Mouse (Mus musculus) megakaryocyte, embryonic 14.5 days (primary cell): ENCODE measurements at regions not wholly inside any gene's neighbourhood (a gene's known extent, or its start where the extent isn't known, plus 50 kb on each side); places are given as distances from the start of the nearest gene placed in this dataset.

ENCODE experiments used
- FLI1 ChIP-seq: IDR thresholded peaks from 2 replicates; pipeline ENCODE4 v1.6.1; 2012; ENCODE audit warnings: low read length, inconsistent platforms, mixed read lengths
- GATA1 ChIP-seq: IDR thresholded peaks from 3 replicates; pipeline ENCODE4 v1.6.1; 2012; ENCODE audit warnings: mixed read lengths, low read length, inconsistent platforms, borderline replicate concordance

DNA sequence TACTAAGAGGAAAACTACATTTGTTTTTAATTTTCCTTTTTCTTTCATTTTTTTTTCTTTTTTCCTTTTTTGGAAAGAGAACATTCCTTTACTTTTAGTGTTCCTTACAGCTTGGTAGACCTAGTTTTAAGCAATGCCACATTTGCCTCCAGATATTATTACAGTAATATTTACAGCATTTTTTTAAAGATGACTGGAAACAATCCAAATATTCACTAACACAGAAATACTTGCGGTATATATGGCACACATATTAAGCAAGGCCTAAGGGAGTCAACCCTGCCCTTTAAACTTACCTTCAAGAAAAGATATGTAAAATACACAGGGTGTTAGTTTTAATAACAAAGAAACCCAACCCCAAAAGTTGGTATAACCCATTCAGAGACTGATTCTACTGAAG is 308.1 kb upstream of the Cdh5 start:
- no peak for TF ChIP-seq GATA1
- no peak for TF ChIP-seq FLI1
